Mouse (Mus musculus): ENCODE measurements around the gene Psmb10.

GRCm38 (mm10) chr8:105942026-105942425 is 3.8 kb upstream of the Psmb10 start:
- TF ChIP-seq CTCF (IDR thresholded peaks at IDR 0.05; ENCODE audit: control insufficient read depth, insufficient read depth, insufficient replicate concordance, low read depth, low read length) (no peak), POLR2A (IDR thresholded peaks at IDR 0.05; ENCODE audit: control insufficient read depth, low read depth, low read length) (no peak)

Measured in testis, adult 2 months (tissue).